Comparison of ENCODE assay signal across 9 mouse cellular contexts in the genomic region with DNA sequence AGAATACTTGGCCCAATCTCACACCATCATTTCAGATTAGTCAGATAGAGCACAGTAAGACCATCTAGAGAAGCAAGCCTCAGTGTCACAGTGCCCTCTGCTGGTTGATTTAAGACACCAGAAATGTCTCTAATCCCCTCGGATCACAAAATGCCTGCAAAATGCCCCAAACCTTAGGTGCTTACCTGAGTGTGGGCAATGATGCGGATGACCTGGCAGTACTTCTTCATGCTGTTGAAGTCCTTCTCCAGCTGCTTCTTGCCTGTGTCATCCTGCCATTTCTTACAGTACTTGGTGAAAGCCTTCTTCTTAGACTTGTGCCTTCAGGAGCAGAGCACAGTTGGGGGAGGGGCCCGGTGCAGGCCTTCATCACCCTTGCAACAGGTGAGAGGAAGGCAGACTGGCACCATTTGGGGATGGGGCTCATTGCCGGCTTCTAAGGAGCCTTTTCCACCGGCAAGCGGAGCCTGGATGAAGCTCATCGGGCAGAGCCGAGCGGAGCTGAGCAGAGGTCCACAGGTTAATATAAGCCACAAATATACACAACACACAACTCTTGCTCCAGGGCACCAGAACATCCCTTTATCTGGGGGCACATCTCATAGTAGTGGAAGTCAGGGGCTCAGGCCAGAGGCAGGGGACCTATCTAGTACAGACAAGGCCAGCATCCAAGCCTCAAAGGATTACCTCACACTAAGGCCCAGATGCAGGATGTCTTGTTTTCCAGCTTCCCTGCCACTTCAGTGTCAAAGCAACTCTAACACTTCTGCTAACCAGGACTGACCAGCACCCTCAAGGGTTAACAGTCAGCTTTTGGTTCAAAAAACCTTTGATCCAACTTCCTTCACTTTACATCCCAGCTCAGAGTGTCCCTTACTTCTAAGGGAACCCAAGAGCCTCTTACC. TPM values are rescaled to one million over a fixed set of nuclear protein-coding genes. Genes with fewer than 3 reads are reported as not detected.
A peak's percentile ranks its signal among the peaks of the same experiment; 100 is the strongest.
DNase-seq lines count a peak whose midpoint lies in the region; ATAC-seq lines count a peak whose summit lies in the region.
"Had no signal": no experiment of that assay in that cellular context is flagged by ENCODE, and none has a peak within 500 bp of the region (broad histone marks: within the 10 kb centered on the region; RNA-seq: fewer than 3 reads in every experiment).

No protein-coding gene starts in this region.

- peaks cover 36% of the 10 kb centered on the region for H3K4me1 ChIP-seq in heart, embryonic 12.5 days (replicated peaks)
- H3K4me1 ChIP-seq in embryonic facial prominence, embryonic 14.5 days (ENCODE audit: control insufficient read depth, insufficient read depth, low read length): peaks cover 12% of the 10 kb centered on the region; the same call in 1 of the 2 replicates
- H3K4me1 ChIP-seq in kidney, embryonic 14.5 days (ENCODE audit: control insufficient read depth, insufficient read depth, low read length): peaks cover 14% of the 10 kb centered on the region; the same call in 1 of the 2 replicates
- H3K4me1 ChIP-seq in midbrain, embryonic 13.5 days (replicated peaks): peaks cover 29% of the 10 kb centered on the region

- peak overlapping the region; percentile 89 for H3K4me3 ChIP-seq in heart, embryonic 12.5 days
- peak overlapping the region; percentile 77 for H3K4me3 ChIP-seq in embryonic facial prominence, embryonic 14.5 days (ENCODE audit: low read depth, low read length)
- H3K4me3 ChIP-seq in kidney, embryonic 14.5 days (ENCODE audit: low read length): peak overlapping the region; percentile 80
- peak overlapping the region; percentile 80 for H3K4me3 ChIP-seq in midbrain, embryonic 13.5 days (replicated peaks)

- H3K9ac ChIP-seq in heart, embryonic 12.5 days: peak overlapping the region; percentile 98
- peak overlapping the region; percentile 96 for H3K9ac ChIP-seq in embryonic facial prominence, embryonic 14.5 days (ENCODE audit: low read depth, low read length)
- H3K9ac ChIP-seq in kidney, embryonic 14.5 days (ENCODE audit: low read depth, low read length): peak overlapping the region; percentile 93
- H3K9ac ChIP-seq in midbrain, embryonic 13.5 days (replicated peaks): peak overlapping the region; percentile 92

- no peaks in the 10 kb centered on the region for H3K9me3 ChIP-seq in heart, embryonic 12.5 days (replicated peaks)
- H3K9me3 ChIP-seq in embryonic facial prominence, embryonic 14.5 days (ENCODE audit: control insufficient read depth, low read length): no peaks in the 10 kb centered on the region
- no peaks in the 10 kb centered on the region for H3K9me3 ChIP-seq in kidney, embryonic 14.5 days (ENCODE audit: control insufficient read depth, low read length)
- no peaks in the 10 kb centered on the region for H3K9me3 ChIP-seq in midbrain, embryonic 13.5 days

- H3K27me3 ChIP-seq in heart, embryonic 12.5 days (replicated peaks): no peaks in the 10 kb centered on the region
- H3K27me3 ChIP-seq in embryonic facial prominence, embryonic 14.5 days (replicated peaks; ENCODE audit: control insufficient read depth, insufficient read depth, low read length): no peaks in the 10 kb centered on the region
- H3K27me3 ChIP-seq in kidney, embryonic 14.5 days (ENCODE audit: control insufficient read depth, insufficient read depth, low read length): no peaks in the 10 kb centered on the region
- no peaks in the 10 kb centered on the region for H3K27me3 ChIP-seq in midbrain, embryonic 13.5 days

- 61% methylated on average over 9 of the region's 9 CpGs for whole genome bisulfite sequencing in heart, embryonic 12.5 days
- 47% methylated on average over 9 of the region's 9 CpGs for WGBS in embryonic facial prominence, embryonic 14.5 days
- 47% methylated on average over 9 of the region's 9 CpGs for WGBS in kidney, embryonic 14.5 days
- 56% methylated on average over 9 of the region's 9 CpGs for WGBS in midbrain, embryonic 13.5 days

- peak overlapping the region; percentile 71 for H3K4me2 ChIP-seq in heart, embryonic 12.5 days
- H3K4me2 ChIP-seq in embryonic facial prominence, embryonic 14.5 days (ENCODE audit: low read depth, low read length): peak overlapping the region; percentile 80
- H3K4me2 ChIP-seq in kidney, embryonic 14.5 days (replicated peaks; ENCODE audit: low read depth, low read length): peak overlapping the region; percentile 96
- H3K4me2 ChIP-seq in midbrain, embryonic 13.5 days (replicated peaks): peak overlapping the region; percentile 73

- peak overlapping the region; percentile 49 for H3K27ac ChIP-seq in heart, embryonic 12.5 days (ENCODE audit: poor library complexity, severe bottlenecking)
- no peak overlapping the region for H3K27ac ChIP-seq in embryonic facial prominence, embryonic 14.5 days (replicated peaks; ENCODE audit: low read depth, low read length)
- H3K27ac ChIP-seq in kidney, embryonic 14.5 days (ENCODE audit: low read depth, low read length): peak overlapping the region; percentile 2; the same call in 1 of the 2 replicates
- no peak overlapping the region for H3K27ac ChIP-seq in midbrain, embryonic 13.5 days

- no peak for ATAC-seq in heart, embryonic 12.5 days (ENCODE audit: insufficient number of reproducible peaks, low FRiP score)
- ATAC-seq in embryonic facial prominence, embryonic 14.5 days (ENCODE audit: low read depth): no peak
- ATAC-seq in kidney, embryonic 14.5 days (ENCODE audit: low FRiP score, low TSS enrichment): no peak
- ATAC-seq in midbrain, embryonic 13.5 days: no peak
- ATAC-seq in megakaryocyte progenitor cell, adult 5-6 weeks (replicated peaks; ENCODE audit: poor library complexity): no peak

- intact Hi-C loops in heart, postnatal 10 days (cut with DNase I): loop anchor here (5.0 kb wide), 1 partner anchor 249 kb away; a partner anchor contains a TSS
- intact Hi-C loops in left cerebral cortex, postnatal 25 days (cut with DNase I): loop anchor here (5.0 kb wide), 2 partner anchors 249 to 626 kb away; a partner anchor contains a TSS

- peaks cover 59% of the 10 kb centered on the region for H3K36me3 ChIP-seq in heart, embryonic 12.5 days
- peaks cover 60% of the 10 kb centered on the region for H3K36me3 ChIP-seq in embryonic facial prominence, embryonic 14.5 days (ENCODE audit: control insufficient read depth, insufficient read depth, low read length)
- peaks cover 56% of the 10 kb centered on the region for H3K36me3 ChIP-seq in kidney, embryonic 14.5 days (ENCODE audit: control insufficient read depth, insufficient read depth, low read length)
- H3K36me3 ChIP-seq in midbrain, embryonic 13.5 days: peaks cover 58% of the 10 kb centered on the region

- DNase-seq in heart, postnatal 10 days: no peak
- DNase-seq in MN1 (ENCODE audit: low spot score): peak; percentile 72
- DNase-seq in embryonic facial prominence, embryonic 14.5 days (ENCODE audit: low spot score): peak; percentile 79
- no peak for DNase-seq in left cerebral cortex, postnatal 25 days (ENCODE audit: low spot score in 2 of 2)

RNA-seq across cellular contexts. Expression of a gene that starts 10.2 kb away (rescaled TPM):
- 17.2 and 19.0 TPM in 2 replicates for polyA plus RNA-seq in heart, embryonic 12.5 days (2016; fragmentation: Nextera tagmentation; extraction: Ambion mirVana)
- 10 to 100 TPM; 84.9 to 86.7 TPM for total RNA-seq in heart, postnatal 10 days (2021)
- polyA plus RNA-seq in embryonic facial prominence, embryonic 14.5 days (2014; fragmentation: Nextera tagmentation; extraction: Ambion mirVana): 10.3 and 10.5 TPM in 2 replicates
- polyA plus RNA-seq in kidney, embryonic 14.5 days (2014; fragmentation: Nextera tagmentation; extraction: Ambion mirVana): 9.5 and 11.9 TPM in 2 replicates
- 20.6 and 26.2 TPM in 2 replicates for polyA plus RNA-seq in midbrain, embryonic 13.5 days (2015; fragmentation: Nextera tagmentation; extraction: Ambion mirVana)
- total RNA-seq in megakaryocyte progenitor cell, adult 5-6 weeks (2015): 2.1 and 3.6 TPM in 2 replicates
- total RNA-seq in megakaryocyte progenitor cell, adult 5-6 weeks (2017): 1.5 and 1.8 TPM in 2 replicates
- total RNA-seq in left cerebral cortex, postnatal 25 days (2021): 100 to 1,000 TPM; 463 to 509 TPM
- total RNA-seq: neutrophil, adult 5-6 weeks had no signal

RNA-seq across cellular contexts. Expression of a gene that starts 10.7 kb away (rescaled TPM):
- polyA plus RNA-seq in heart, embryonic 12.5 days (2016; fragmentation: Nextera tagmentation; extraction: Ambion mirVana): 601 and 631 TPM in 2 replicates
- 100 to 1,000 TPM; 486 to 496 TPM for total RNA-seq in heart, postnatal 10 days (2021)
- 1,242 and 1,346 TPM in 2 replicates for polyA plus RNA-seq in embryonic facial prominence, embryonic 14.5 days (2014; fragmentation: Nextera tagmentation; extraction: Ambion mirVana)
- polyA plus RNA-seq in kidney, embryonic 14.5 days (2014; fragmentation: Nextera tagmentation; extraction: Ambion mirVana): 1,350 and 1,409 TPM in 2 replicates
- 608 and 612 TPM in 2 replicates for polyA plus RNA-seq in midbrain, embryonic 13.5 days (2015; fragmentation: Nextera tagmentation; extraction: Ambion mirVana)
- 2,120 and 2,179 TPM in 2 replicates for total RNA-seq in megakaryocyte progenitor cell, adult 5-6 weeks (2015)
- total RNA-seq in megakaryocyte progenitor cell, adult 5-6 weeks (2017): 3,037 and 3,138 TPM in 2 replicates
- 100 to 1,000 TPM; 457 to 461 TPM for total RNA-seq in left cerebral cortex, postnatal 25 days (2021)

RNA-seq across cellular contexts. Expression of a gene that starts 52.0 kb away (rescaled TPM):
- 30.5 TPM in 2 replicates for polyA plus RNA-seq in heart, embryonic 12.5 days (2016; fragmentation: Nextera tagmentation; extraction: Ambion mirVana)
- 10 to 100 TPM; 33.3 to 34.3 TPM for total RNA-seq in heart, postnatal 10 days (2021)
- polyA plus RNA-seq in embryonic facial prominence, embryonic 14.5 days (2014; fragmentation: Nextera tagmentation; extraction: Ambion mirVana): 27.6 and 36.3 TPM in 2 replicates
- 25.3 and 35.2 TPM in 2 replicates for polyA plus RNA-seq in kidney, embryonic 14.5 days (2014; fragmentation: Nextera tagmentation; extraction: Ambion mirVana)
- polyA plus RNA-seq in midbrain, embryonic 13.5 days (2015; fragmentation: Nextera tagmentation; extraction: Ambion mirVana): 41.1 and 43.0 TPM in 2 replicates
- total RNA-seq in megakaryocyte progenitor cell, adult 5-6 weeks (2015): 4.0 and 6.0 TPM in 2 replicates
- total RNA-seq in megakaryocyte progenitor cell, adult 5-6 weeks (2017): 15.7 and 19.2 TPM in 2 replicates
- 10 to 100 TPM; 22.3 to 28.6 TPM for total RNA-seq in left cerebral cortex, postnatal 25 days (2021)

Comparison
In these comparisons a context has a peak if more than half of its experiments do, and no peak if none do; other contexts are left out.
1. H3K27ac ChIP-seq: peak in heart, embryonic 12.5 days (single experiment) and kidney, embryonic 14.5 days (single experiment); none in embryonic facial prominence, embryonic 14.5 days (single experiment) and midbrain, embryonic 13.5 days (single experiment).
2. DNase-seq: peak in MN1 (single experiment) and embryonic facial prominence, embryonic 14.5 days (single experiment); none in heart, postnatal 10 days (0 of 2) and left cerebral cortex, postnatal 25 days (0 of 2).
3. Peak in every context shown above with its lines, with median percentiles within 50 percentile points of each other: H3K4me2 ChIP-seq, H3K4me3 ChIP-seq and H3K9ac ChIP-seq.